Mouse (Mus musculus) embryo, embryonic 11.5 days (tissue): Measurements from ENCODE around the gene Egln2.
A peak's percentile ranks its signal among the peaks of the same experiment; 100 is the strongest.

ENCODE experiments used
- DNase-seq: peaks from one replicate; pipeline ENCODE4 v3.0.0-alpha.2; 2012; ENCODE audit warnings: low read depth, low spot score

The Egln2 gene

GRCm38 (mm10) chr7:27132588-27132987, 34.0 kb downstream of the Egln2 start:
- peak; percentile 72 for DNase-seq

DNA sequence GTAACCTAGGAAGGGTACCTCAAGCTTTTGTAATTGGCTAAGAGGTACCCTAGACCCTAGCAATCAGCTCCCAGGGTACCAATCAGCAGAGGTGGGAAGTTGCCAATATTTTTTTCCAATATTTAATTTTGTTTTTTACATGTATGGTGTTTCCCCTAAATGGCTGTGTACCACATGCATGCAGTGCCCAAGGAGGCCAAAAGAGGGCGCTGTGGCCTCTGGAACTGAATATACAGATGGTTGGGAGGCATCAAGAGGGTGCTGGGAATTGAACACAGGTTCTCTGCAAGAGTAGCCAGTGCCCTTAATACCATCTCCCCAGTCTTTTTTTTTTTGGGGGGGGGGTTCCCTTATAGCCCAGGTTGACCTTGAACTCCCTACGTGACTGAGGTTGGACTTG, 35.2 kb downstream of the Egln2 start:
- no peak for DNase-seq

GRCm38 (mm10) chr7:27130521-27131370, 35.9 kb downstream of the Egln2 start:
- DNase-seq: no peak

- DNase-seq: no peak
These were observed 36.8 kb downstream of the Egln2 start for GRCm38 (mm10) chr7:27129811-27130210.

GRCm38 (mm10) chr7:27128946-27129345, 37.7 kb downstream of the Egln2 start:
- DNase-seq: no peak

- no peak for DNase-seq
These were observed 38.4 kb downstream of the Egln2 start for GRCm38 (mm10) chr7:27128162-27128561.

GRCm38 (mm10) chr7:27124969-27125368, 41.6 kb downstream of the Egln2 start:
- DNase-seq: no peak

GRCm38 (mm10) chr7:27124305-27124832, 42.2 kb downstream of the Egln2 start:
- DNase-seq: no peak

GRCm38 (mm10) chr7:27119676-27120075, 46.9 kb downstream of the Egln2 start, which contains the start of gene Cyp2f2:
Gene Cyp2f2, plus strand, starts transcription at chr7:27119909.
- no peak for DNase-seq

- no peak for DNase-seq
These were observed 48.5 kb downstream of the Egln2 start for GRCm38 (mm10) chr7:27118033-27118511.

- no peak for DNase-seq
These were observed 54.6 kb downstream of the Egln2 start for GRCm38 (mm10) chr7:27111987-27112386.

DNA sequence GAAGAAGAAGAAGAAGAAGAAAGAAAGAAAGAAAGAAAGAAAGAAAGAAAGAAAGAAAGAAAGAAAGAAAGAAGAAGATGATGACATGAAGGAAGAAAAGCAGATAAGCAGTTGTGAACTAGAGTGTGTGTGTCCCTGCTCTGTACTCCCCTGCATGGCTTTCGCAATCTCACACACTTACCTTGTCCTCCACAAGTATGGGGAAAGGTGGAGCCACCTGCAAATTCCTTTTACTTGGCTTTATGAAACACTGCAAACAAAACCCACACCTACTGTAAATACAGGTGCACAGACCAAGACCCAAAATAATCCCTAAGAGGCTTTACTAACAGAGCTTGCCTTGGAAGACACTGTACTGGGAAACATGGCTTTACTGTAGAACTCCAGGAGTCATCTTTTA, 55.6 kb downstream of the Egln2 start:
- no peak for DNase-seq

DNA sequence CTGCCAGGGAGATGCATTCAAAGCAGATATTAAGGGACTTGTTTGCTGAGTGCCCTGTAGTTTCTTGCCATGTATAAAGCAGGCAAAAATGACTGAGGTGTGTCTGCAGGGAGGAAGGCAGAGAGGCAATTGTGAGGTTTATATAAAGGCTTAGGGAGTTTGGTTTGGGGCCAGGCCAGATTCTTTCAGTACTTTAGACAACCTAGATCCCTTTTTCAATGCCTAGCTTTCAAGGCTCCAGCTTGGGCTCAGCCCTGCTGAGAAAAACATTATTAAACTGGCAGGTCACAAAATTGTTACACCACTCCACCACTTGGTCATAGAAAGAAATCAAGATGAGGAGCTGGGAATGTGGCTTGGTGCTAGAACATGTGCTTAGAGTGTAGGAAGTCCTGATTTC, 56.3 kb downstream of the Egln2 start:
- no peak for DNase-seq
